ENCODE assay signal across 20 mouse cellular contexts in genomic region chr3:50063396-50063795, GRCm38 (mm10).
DNase-seq lines count a peak whose midpoint lies in the region; ATAC-seq lines count a peak whose summit lies in the region.
"Had no signal": no experiment of that assay in that cellular context is flagged by ENCODE, and none has a peak within 500 bp of the region (broad histone marks: within the 10 kb centered on the region; RNA-seq: fewer than 3 reads in every experiment).

No protein-coding gene starts in this region.

- DNase-seq in 416B (ENCODE audit: low read depth), result peak; percentile 2
- DNase-seq in layer of hippocampus, adult 8-10 months (ENCODE audit: low spot score in 2 of 2), result no peak
- DNase-seq in heart, embryonic 10.5 days (ENCODE audit: low spot score), result no peak
- DNase-seq in frontal cortex, adult 2 months (ENCODE audit: extremely low spot score in 1 of 2, low spot score in 1 of 2), result no peak
- DNase-seq in heart, adult 11 months, result no peak
- DNase-seq: adrenal gland, adult 2 months; adrenal gland, postnatal 10 days; adrenal gland, postnatal 25 days; cerebellum, adult 11-12 months; cerebellum, adult 2 months; cerebellum, adult 9-10 months; cerebellum, postnatal 10 days; cerebellum, postnatal 25 days; embryo, embryonic 11 days had no signal

- H3K27me3 ChIP-seq in heart, embryonic 10.5 days (ENCODE audit: insufficient read depth, poor library complexity, severe bottlenecking), result no peaks in the 10 kb centered on the region
- H3K27me3 ChIP-seq: embryonic facial prominence, embryonic 12.5 days; forebrain, embryonic 13.5 days; forebrain, embryonic 15.5 days had no signal

- H3K9me3 ChIP-seq in heart, embryonic 10.5 days, result no peaks in the 10 kb centered on the region
- H3K9me3 ChIP-seq: embryonic facial prominence, embryonic 12.5 days; forebrain, embryonic 13.5 days; forebrain, embryonic 15.5 days had no signal

- no peak overlapping the region for H3K4me3 ChIP-seq in macrophage (ENCODE audit: inconsistent target)
- H3K4me3 ChIP-seq in heart, embryonic 10.5 days, result no peak overlapping the region
- H3K4me3 ChIP-seq: embryonic facial prominence, embryonic 12.5 days; forebrain, embryonic 13.5 days; forebrain, embryonic 15.5 days had no signal

- H3K36me3 ChIP-seq in macrophage (ENCODE audit: inconsistent target), result no peaks in the 10 kb centered on the region
- H3K36me3 ChIP-seq in heart, embryonic 10.5 days, result no peaks in the 10 kb centered on the region
- H3K36me3 ChIP-seq: embryonic facial prominence, embryonic 12.5 days; forebrain, embryonic 15.5 days had no signal

- peak overlapping the region; percentile 80 for H3K27ac ChIP-seq in macrophage
- no peak overlapping the region for H3K27ac ChIP-seq in heart, embryonic 10.5 days
- H3K27ac ChIP-seq: embryonic facial prominence, embryonic 12.5 days; forebrain, embryonic 13.5 days; forebrain, embryonic 15.5 days had no signal

- ATAC-seq in common myeloid progenitor, adult 5-6 weeks (replicated peaks; ENCODE audit: low read depth, poor library complexity, severe bottlenecking), result peak; percentile 56
- ATAC-seq in megakaryocyte progenitor cell, adult 5-6 weeks (replicated peaks; ENCODE audit: poor library complexity), result peak; percentile 60
- ATAC-seq: forebrain, embryonic 13.5 days; forebrain, embryonic 15.5 days had no signal

- no peaks in the 10 kb centered on the region for H3K79me2 ChIP-seq in macrophage (ENCODE audit: inconsistent target)

- no peaks in the 10 kb centered on the region for H3K4me1 ChIP-seq in heart, embryonic 10.5 days
- H3K4me1 ChIP-seq: embryonic facial prominence, embryonic 12.5 days; forebrain, embryonic 13.5 days; forebrain, embryonic 15.5 days had no signal

- 35% methylated on average over 4 of the region's 4 CpGs for WGBS in macrophage (ENCODE audit: missing documents)
- WGBS in heart, embryonic 10.5 days, result 88% methylated on average over 4 of the region's 4 CpGs
